Mouse (Mus musculus): ENCODE measurements at regions not wholly inside any gene's neighbourhood (a gene's known extent, or its start where the extent isn't known, plus 50 kb on each side); places are given as distances from the start of the nearest gene placed in this dataset.

DNA sequence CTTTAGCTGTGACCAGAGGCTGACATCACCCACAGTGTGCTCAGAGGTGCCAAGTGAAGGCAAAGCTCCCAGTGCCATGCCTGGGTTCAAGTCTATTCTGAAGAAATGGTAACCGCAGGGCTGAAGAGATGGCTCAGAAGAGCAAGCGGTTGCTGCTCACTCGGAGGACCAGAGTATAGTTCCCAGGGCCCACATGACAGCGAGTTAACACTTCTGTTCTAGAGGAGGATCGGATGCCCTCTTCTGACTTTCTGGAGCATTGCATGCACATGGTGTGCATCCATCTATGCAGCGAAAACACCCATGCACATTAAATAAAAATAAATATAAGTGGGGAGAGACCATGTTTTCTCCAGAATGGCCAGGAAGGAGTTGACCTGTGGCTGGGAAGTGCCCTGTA lies 209.5 kb downstream of the Sorl1 start:
- TF ChIP-seq CTCF (IDR thresholded peaks at IDR 0.05; ENCODE audit: low read depth) (no peak), EP300 (IDR thresholded peaks at IDR 0.05; ENCODE audit: low read depth) (no peak)
